Mouse (Mus musculus): ENCODE measurements at regions not wholly inside any gene's neighbourhood (a gene's known extent, or its start where the extent isn't known, plus 50 kb on each side); places are given as distances from the start of the nearest gene placed in this dataset.

DNA sequence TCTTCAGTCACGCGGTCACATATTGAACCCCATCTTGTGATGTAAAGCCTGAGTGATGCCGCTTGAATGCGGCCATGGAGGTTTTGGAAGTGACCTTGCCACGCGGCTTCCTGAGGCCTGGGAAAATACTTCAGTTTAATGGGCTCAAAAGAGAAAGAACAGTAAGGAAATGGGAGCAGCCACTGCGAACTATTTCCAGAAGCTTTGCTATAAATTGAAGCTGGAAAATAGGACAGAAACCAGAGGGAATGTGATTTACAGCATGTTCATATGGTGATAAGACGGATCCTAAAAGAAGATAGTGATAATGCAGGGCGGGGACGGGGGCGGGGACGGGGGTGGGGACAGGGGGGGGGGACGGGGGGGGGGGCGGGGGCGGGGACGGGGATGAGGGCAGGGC is 52.7 kb upstream of the Trpc4 start:
- H3K36me3 ChIP-seq (ENCODE audit: insufficient read depth, low read length) = no peaks in the 10 kb centered on the region
- no peaks in the 10 kb centered on the region for H3K4me1 ChIP-seq (ENCODE audit: insufficient read depth, low read depth, low read length)
- H3K4me2 ChIP-seq (replicated peaks; ENCODE audit: low read depth, low read length) = no peak overlapping the region
- no peak for ATAC-seq
- TF ChIP-seq EP300 (IDR thresholded peaks at IDR 0.05) (no peak), CTCF (IDR thresholded peaks at IDR 0.05) (no peak)
- H3K9ac ChIP-seq (replicated peaks; ENCODE audit: low read depth) = no peak overlapping the region
- no peak overlapping the region for H3K4me3 ChIP-seq (ENCODE audit: low read depth, low read length)
- H3K9me3 ChIP-seq (ENCODE audit: low read length) = no peaks in the 10 kb centered on the region
- no peak overlapping the region for H3K27ac ChIP-seq (ENCODE audit: low read length)
- DNase-seq (ENCODE audit: low spot score) = no peak
- no peaks in the 10 kb centered on the region for H3K27me3 ChIP-seq (replicated peaks; ENCODE audit: insufficient read depth, low read length)
- WGBS = 79% methylated on average over 9 of the region's 16 CpGs

DNA sequence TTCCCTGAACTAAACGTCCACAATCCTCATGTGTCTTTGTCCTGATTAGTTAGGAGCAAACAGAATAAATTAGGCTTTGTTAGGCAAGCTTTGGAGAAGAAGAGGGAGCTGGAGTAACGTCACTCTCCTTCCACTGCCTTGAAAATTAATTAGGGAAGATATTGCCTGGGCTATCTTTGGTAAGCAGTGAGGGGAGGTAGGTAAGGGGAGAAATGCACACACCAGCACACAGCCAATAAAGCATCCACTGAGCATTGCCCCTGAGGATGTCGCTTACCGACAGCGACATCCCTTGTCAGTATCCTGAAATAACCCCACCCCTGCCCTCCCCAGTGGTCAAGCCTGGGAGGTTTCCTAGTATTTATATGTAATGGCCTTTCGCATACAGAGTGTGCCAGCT is 72.2 kb upstream of the Trpc4 start:
- H3K4me1 ChIP-seq (ENCODE audit: insufficient read depth, low read depth, low read length) = no peaks in the 10 kb centered on the region
- H3K9me3 ChIP-seq (ENCODE audit: low read length) = no peaks in the 10 kb centered on the region
- H3K4me2 ChIP-seq (replicated peaks; ENCODE audit: low read depth, low read length) = no peak overlapping the region
- no peaks in the 10 kb centered on the region for H3K27me3 ChIP-seq (replicated peaks; ENCODE audit: insufficient read depth, low read length)
- no peak overlapping the region for H3K27ac ChIP-seq (ENCODE audit: low read length)
- no peak overlapping the region for H3K4me3 ChIP-seq (ENCODE audit: low read depth, low read length)
- no peaks in the 10 kb centered on the region for H3K36me3 ChIP-seq (ENCODE audit: insufficient read depth, low read length)
- ATAC-seq = no peak
- no peak for DNase-seq (ENCODE audit: low spot score)
- 63% methylated on average over 6 of the region's 6 CpGs for WGBS
- no peak for TF ChIP-seq CTCF (IDR thresholded peaks at IDR 0.05)
- TF ChIP-seq EP300 (IDR thresholded peaks at IDR 0.05) = no peak
- H3K9ac ChIP-seq (replicated peaks; ENCODE audit: low read depth) = no peak overlapping the region

DNA sequence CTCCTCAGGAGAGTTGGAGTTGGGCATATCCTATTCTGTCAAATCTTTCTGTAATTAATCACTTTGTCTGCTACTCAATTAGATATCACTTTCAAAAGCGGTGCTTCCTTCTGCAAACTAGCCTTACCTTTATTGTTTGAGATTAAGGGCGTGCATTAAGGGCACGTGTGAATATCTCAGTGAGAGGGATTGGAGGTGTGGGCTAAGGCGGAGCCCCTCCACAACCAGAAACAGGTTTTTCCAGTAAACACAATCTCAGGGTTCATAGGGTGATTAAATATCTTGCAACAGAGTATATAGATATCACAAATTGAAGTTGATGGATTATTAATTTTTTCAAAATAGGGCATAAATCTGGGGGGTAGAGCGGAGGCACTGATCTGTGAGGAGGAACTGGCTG is 79.4 kb upstream of the Trpc4 start:
- Histone ChIP-seq H3K27ac (ENCODE audit: low read length) (no peak overlapping the region), H3K4me2 (replicated peaks; ENCODE audit: low read depth, low read length) (no peak overlapping the region), H3K4me1 (ENCODE audit: insufficient read depth, low read depth, low read length) (no peaks in the 10 kb centered on the region), H3K36me3 (ENCODE audit: insufficient read depth, low read length) (no peaks in the 10 kb centered on the region), H3K27me3 (replicated peaks; ENCODE audit: insufficient read depth, low read length) (no peaks in the 10 kb centered on the region), H3K9ac (replicated peaks; ENCODE audit: low read depth) (no peak overlapping the region), H3K9me3 (ENCODE audit: low read length) (no peaks in the 10 kb centered on the region), H3K4me3 (ENCODE audit: low read depth, low read length) (no peak overlapping the region)
- no peak for ATAC-seq
- 50% methylated on average over 5 of the region's 5 CpGs for WGBS
- no peak for DNase-seq (ENCODE audit: low spot score)
- no peak for TF ChIP-seq CTCF (IDR thresholded peaks at IDR 0.05)
- no peak for TF ChIP-seq EP300 (IDR thresholded peaks at IDR 0.05)

DNA sequence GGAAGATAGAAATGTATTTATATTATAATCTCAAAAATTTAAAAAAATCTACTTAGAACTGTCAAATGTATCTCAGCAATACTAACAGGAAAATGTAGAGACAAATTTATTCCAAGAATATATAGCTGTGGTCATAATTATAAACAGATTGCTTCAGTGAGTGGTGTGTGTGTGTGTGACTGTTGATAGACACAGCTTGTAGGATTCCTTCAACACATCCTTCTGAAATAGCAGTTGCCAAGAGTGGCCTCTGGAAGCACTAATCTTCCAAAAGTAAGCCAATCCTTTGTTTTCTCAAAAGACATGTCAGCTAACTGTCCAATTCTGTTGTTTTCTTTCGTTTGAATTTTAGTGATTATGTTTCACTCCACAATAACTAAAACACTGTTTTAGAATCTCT is 95.2 kb upstream of the Trpc4 start:
- Histone ChIP-seq H3K27me3 (replicated peaks; ENCODE audit: insufficient read depth, low read length) (no peaks in the 10 kb centered on the region), H3K4me2 (replicated peaks; ENCODE audit: low read depth, low read length) (no peak overlapping the region), H3K4me3 (ENCODE audit: low read depth, low read length) (no peak overlapping the region), H3K4me1 (ENCODE audit: insufficient read depth, low read depth, low read length) (no peaks in the 10 kb centered on the region), H3K36me3 (ENCODE audit: insufficient read depth, low read length) (no peaks in the 10 kb centered on the region), H3K9ac (replicated peaks; ENCODE audit: low read depth) (no peak overlapping the region), H3K9me3 (ENCODE audit: low read length) (no peaks in the 10 kb centered on the region), H3K27ac (ENCODE audit: low read length) (no peak overlapping the region)
- DNase-seq (ENCODE audit: low spot score) (peak; percentile 67), ATAC-seq (peak; percentile 57; the same call in 1 of the 2 replicates)
- no peak for TF ChIP-seq EP300 (IDR thresholded peaks at IDR 0.05)
- no peak for TF ChIP-seq CTCF (IDR thresholded peaks at IDR 0.05)
- 58% methylated on average over 1 of the region's 1 CpGs for WGBS

DNA sequence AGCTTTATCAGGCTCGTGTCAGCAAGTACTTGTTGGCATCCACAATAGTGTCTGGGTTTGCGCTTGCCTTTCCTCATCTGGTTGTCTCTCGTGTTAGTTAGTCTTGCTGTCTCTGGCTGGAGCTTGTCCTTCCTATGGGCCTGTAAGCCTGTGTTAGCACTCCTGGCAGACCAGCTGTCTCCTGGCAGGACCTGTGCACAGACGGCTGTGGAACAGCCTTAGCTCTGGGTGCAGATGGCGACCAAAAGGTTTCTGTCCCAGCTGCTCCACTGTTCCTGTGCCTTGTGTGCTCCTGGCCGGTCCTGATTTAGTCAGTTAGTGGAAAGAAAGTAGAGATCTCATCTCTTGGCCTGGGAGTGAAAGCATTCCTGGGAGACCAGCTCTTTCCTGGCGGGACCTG is 101.5 kb upstream of the Trpc4 start:
- H3K4me3 ChIP-seq (ENCODE audit: low read depth, low read length) = no peak overlapping the region
- H3K4me2 ChIP-seq (replicated peaks; ENCODE audit: low read depth, low read length) = no peak overlapping the region
- no peaks in the 10 kb centered on the region for H3K36me3 ChIP-seq (ENCODE audit: insufficient read depth, low read length)
- 78% methylated on average over 7 of the region's 7 CpGs for WGBS
- DNase-seq (ENCODE audit: low spot score) (no peak), ATAC-seq (no peak)
- TF ChIP-seq EP300 (IDR thresholded peaks at IDR 0.05) = no peak
- no peak for TF ChIP-seq CTCF (IDR thresholded peaks at IDR 0.05)
- H3K27me3 ChIP-seq (replicated peaks; ENCODE audit: insufficient read depth, low read length) = no peaks in the 10 kb centered on the region
- no peaks in the 10 kb centered on the region for H3K4me1 ChIP-seq (ENCODE audit: insufficient read depth, low read depth, low read length)
- H3K9ac ChIP-seq (replicated peaks; ENCODE audit: low read depth) = no peak overlapping the region
- no peak overlapping the region for H3K27ac ChIP-seq (ENCODE audit: low read length)
- H3K9me3 ChIP-seq (ENCODE audit: low read length) = no peaks in the 10 kb centered on the region

DNA sequence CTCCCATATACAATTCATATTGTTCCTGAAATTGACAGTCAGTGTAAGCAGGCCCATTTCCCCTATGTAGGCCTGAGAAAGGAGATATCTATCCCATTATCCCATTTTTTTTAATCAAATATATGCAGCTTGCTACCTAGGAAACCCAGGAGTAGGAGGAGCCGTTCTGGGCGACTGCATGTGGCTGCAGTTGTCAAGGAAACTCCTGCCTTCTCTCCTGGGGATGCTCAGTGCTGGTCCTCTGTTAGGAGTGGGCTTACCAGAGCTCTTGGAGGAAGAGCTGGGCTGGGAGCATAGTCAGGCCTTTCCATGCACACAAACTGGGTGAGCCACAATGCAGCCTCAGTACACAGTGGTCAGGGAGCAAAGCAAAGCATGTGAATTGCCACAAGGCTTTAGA is 106.5 kb upstream of the Trpc4 start:
- no peaks in the 10 kb centered on the region for H3K4me1 ChIP-seq (ENCODE audit: insufficient read depth, low read depth, low read length)
- no peak overlapping the region for H3K4me3 ChIP-seq (ENCODE audit: low read depth, low read length)
- H3K9me3 ChIP-seq (ENCODE audit: low read length) = no peaks in the 10 kb centered on the region
- TF ChIP-seq CTCF (IDR thresholded peaks at IDR 0.05) (no peak), EP300 (IDR thresholded peaks at IDR 0.05) (no peak)
- DNase-seq (ENCODE audit: low spot score) (no peak), ATAC-seq (no peak)
- WGBS = 45% methylated on average over 2 of the region's 2 CpGs
- H3K27ac ChIP-seq (ENCODE audit: low read length) = no peak overlapping the region
- H3K9ac ChIP-seq (replicated peaks; ENCODE audit: low read depth) = no peak overlapping the region
- no peak overlapping the region for H3K4me2 ChIP-seq (replicated peaks; ENCODE audit: low read depth, low read length)
- no peaks in the 10 kb centered on the region for H3K36me3 ChIP-seq (ENCODE audit: insufficient read depth, low read length)
- no peaks in the 10 kb centered on the region for H3K27me3 ChIP-seq (replicated peaks; ENCODE audit: insufficient read depth, low read length)

DNA sequence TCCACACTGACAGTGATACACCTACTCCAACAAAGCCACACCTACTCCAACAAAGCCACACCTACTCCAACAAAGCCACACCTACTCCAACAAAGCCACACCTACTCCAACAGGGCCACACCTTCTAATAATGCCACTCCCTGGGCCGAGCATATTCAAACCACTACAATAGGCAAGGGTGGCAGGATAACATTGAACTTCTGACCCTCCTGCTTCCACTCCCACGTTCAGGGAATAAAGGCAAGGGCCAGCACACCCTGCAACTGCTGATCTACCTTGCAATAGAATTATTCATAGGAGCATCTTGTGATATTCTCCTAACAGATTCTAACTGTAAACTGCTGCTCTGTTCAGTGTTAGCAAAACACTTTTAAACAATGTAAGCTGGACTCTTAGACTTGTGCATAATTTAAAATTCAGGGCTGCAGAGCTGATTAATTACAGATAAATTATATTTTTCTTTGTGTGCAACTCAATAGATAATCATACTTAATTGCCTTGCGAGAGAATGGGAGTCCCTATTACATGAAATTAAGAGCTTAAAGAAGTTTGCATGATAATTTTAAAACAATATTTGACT is 107.7 kb upstream of the Trpc4 start:
- Histone ChIP-seq H3K36me3 (ENCODE audit: insufficient read depth, low read length) (no peaks in the 10 kb centered on the region), H3K9ac (replicated peaks; ENCODE audit: low read depth) (no peak overlapping the region), H3K4me1 (ENCODE audit: insufficient read depth, low read depth, low read length) (no peaks in the 10 kb centered on the region), H3K9me3 (ENCODE audit: low read length) (no peaks in the 10 kb centered on the region), H3K27me3 (replicated peaks; ENCODE audit: insufficient read depth, low read length) (no peaks in the 10 kb centered on the region), H3K27ac (ENCODE audit: low read length) (no peak overlapping the region), H3K4me3 (ENCODE audit: low read depth, low read length) (no peak overlapping the region), H3K4me2 (replicated peaks; ENCODE audit: low read depth, low read length) (no peak overlapping the region)
- ATAC-seq (no peak), DNase-seq (ENCODE audit: low spot score) (no peak)
- no peak for TF ChIP-seq CTCF (IDR thresholded peaks at IDR 0.05)
- TF ChIP-seq EP300 (IDR thresholded peaks at IDR 0.05) = no peak
- 63% methylated on average over 3 of the region's 3 CpGs for WGBS
